Mouse (Mus musculus): ENCODE data around the gene Gm29427. TPM values are rescaled to one million over a fixed set of nuclear protein-coding genes. Genes with fewer than 3 reads are reported as not detected.

Gm29427 gene
- polyA plus RNA-seq, 2 experiments: not detected

DNA sequence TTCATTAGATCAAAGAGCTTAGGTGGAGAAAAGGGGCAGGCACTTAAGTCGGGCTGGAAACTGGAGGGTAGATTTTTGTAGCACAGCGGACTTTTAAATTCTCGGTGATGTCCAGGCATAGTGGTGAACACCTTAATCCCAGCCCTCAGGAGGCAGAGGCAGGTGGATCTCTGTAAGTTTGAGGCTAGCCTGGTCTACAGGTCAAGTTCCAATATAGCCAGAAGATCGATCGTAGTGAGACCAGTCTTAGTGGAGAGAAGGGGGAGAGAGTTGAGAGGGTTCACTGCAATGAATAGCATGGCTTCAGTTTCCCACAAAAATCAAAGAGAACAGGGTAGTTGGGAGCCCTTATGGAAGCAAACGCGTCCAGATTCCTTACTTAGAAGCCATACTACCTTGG is 22.3 kb upstream of the Gm29427 start:
- Histone ChIP-seq H3K4me1 (replicated peaks; ENCODE audit: control insufficient read depth in 2 of 2, insufficient read depth in 2 of 2, low read length in 1 of 2) (peaks cover 74 to 83% of the 10 kb centered on the region in 2 experiments), H3K36me3 (replicated peaks; ENCODE audit: control insufficient read depth, insufficient read depth, low read depth) (peaks cover 20% of the 10 kb centered on the region), H3K4me3 (ENCODE audit: insufficient read depth in 1 of 2, low read depth in 2 of 2, low read length in 2 of 2) (no peak overlapping the region), H3K4me2 (ENCODE audit: low read depth) (peak overlapping the region; percentile 97), H3K9me3 (ENCODE audit: control insufficient read depth, low read length) (no peaks in the 10 kb centered on the region), H3K27me3 (ENCODE audit: control insufficient read depth, insufficient read depth, low read length) (no peaks in the 10 kb centered on the region), H3K9ac (replicated peaks) (no peak overlapping the region; the same call in 1 of the 2 replicates), H3K27ac (peak overlapping the region; percentile 99)
- DNase-seq (ENCODE audit: low read depth in 3 of 3, low spot score in 3 of 3) (no peak), ATAC-seq (ENCODE audit: insufficient read depth) (no peak)
- TF ChIP-seq EP300 (IDR thresholded peaks at IDR 0.05; ENCODE audit: low read depth) (no peak), CTCF (IDR thresholded peaks at IDR 0.05; ENCODE audit: low read depth) (no peak)
- 94% methylated on average over 7 of the region's 7 CpGs for WGBS (ENCODE audit: insufficient replicate concordance)

- Histone ChIP-seq H3K4me2 (ENCODE audit: low read depth) (peak overlapping the region; percentile 42), H3K27ac (peak overlapping the region; percentile 99; the same call in 1 of the 2 replicates), H3K27me3 (ENCODE audit: control insufficient read depth, insufficient read depth, low read length) (no peaks in the 10 kb centered on the region), H3K4me3 (ENCODE audit: insufficient read depth in 1 of 2, low read depth in 2 of 2, low read length in 2 of 2) (no peak overlapping the region), H3K9ac (replicated peaks) (no peak overlapping the region; the same call in 1 of the 2 replicates), H3K36me3 (replicated peaks; ENCODE audit: control insufficient read depth, insufficient read depth, low read depth) (peaks cover 15% of the 10 kb centered on the region), H3K9me3 (ENCODE audit: control insufficient read depth, low read length) (no peaks in the 10 kb centered on the region), H3K4me1 (replicated peaks; ENCODE audit: control insufficient read depth in 2 of 2, insufficient read depth in 2 of 2, low read length in 1 of 2) (peaks cover 69 to 80% of the 10 kb centered on the region in 2 experiments)
- 61% methylated on average over 11 of the region's 11 CpGs for WGBS (ENCODE audit: insufficient replicate concordance)
- no peak for DNase-seq (ENCODE audit: low read depth in 3 of 3, low spot score in 3 of 3)
- TF ChIP-seq CTCF (IDR thresholded peaks at IDR 0.05; ENCODE audit: low read depth) (no peak), EP300 (IDR thresholded peaks at IDR 0.05; ENCODE audit: low read depth) (no peak)
- no peak for ATAC-seq (ENCODE audit: insufficient read depth)
These were observed 21.8 kb upstream of the Gm29427 start for GRCm38 (mm10) chr1:130737411-130737881.

DNA sequence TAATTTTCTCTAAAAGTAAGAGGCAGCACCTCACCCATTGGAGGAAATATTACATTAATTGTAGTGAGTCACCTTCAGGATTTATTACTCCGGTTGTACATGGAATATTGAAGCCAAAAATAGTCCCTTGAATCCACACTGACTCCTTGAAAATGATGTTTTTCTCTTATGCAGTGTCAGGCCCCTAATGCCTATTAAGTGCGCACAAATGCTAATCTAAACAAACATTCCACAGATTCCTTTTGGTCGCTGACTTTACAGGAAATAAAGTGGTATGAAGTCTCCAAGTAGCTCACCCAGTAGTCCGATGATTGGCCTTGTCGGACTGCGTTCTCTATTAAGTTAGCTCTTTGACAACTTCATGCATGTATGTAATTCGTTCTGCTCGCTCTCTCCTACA is 19.3 kb upstream of the Gm29427 start:
- Histone ChIP-seq H3K9ac (replicated peaks) (no peak overlapping the region), H3K4me3 (ENCODE audit: insufficient read depth in 1 of 2, low read depth in 2 of 2, low read length in 2 of 2) (no peak overlapping the region; a peak in 1 of 4 replicates), H3K4me1 (replicated peaks; ENCODE audit: control insufficient read depth in 2 of 2, insufficient read depth in 2 of 2, low read length in 1 of 2) (peaks cover 71 to 74% of the 10 kb centered on the region in 2 experiments), H3K4me2 (ENCODE audit: low read depth) (peak overlapping the region; percentile 89), H3K36me3 (replicated peaks; ENCODE audit: control insufficient read depth, insufficient read depth, low read depth) (peaks cover 11% of the 10 kb centered on the region), H3K27me3 (ENCODE audit: control insufficient read depth, insufficient read depth, low read length) (no peaks in the 10 kb centered on the region), H3K27ac (0 out of 2 replicates have a peak overlapping the region, but pooled peaks have one; percentile 16), H3K9me3 (ENCODE audit: control insufficient read depth, low read length) (no peaks in the 10 kb centered on the region)
- ATAC-seq (ENCODE audit: insufficient read depth) (no peak), DNase-seq (ENCODE audit: low read depth in 3 of 3, low spot score in 3 of 3) (no peak)
- TF ChIP-seq CTCF (IDR thresholded peaks at IDR 0.05; ENCODE audit: low read depth) (no peak), EP300 (IDR thresholded peaks at IDR 0.05; ENCODE audit: low read depth) (no peak)
- 83% methylated on average over 8 of the region's 8 CpGs for WGBS (ENCODE audit: insufficient replicate concordance)

- no peak for ATAC-seq (ENCODE audit: insufficient read depth)
- 0 out of 2 replicates have a peak overlapping the region, but pooled peaks have one; percentile 14 for H3K9ac ChIP-seq (replicated peaks)
- H3K4me3 ChIP-seq (ENCODE audit: insufficient read depth in 1 of 2, low read depth in 2 of 2, low read length in 2 of 2): peak overlapping the region; percentile 28 to 67
- no peak for DNase-seq (ENCODE audit: low read depth in 3 of 3, low spot score in 3 of 3)
- TF ChIP-seq EP300 (IDR thresholded peaks at IDR 0.05; ENCODE audit: low read depth): no peak
- no peak for TF ChIP-seq CTCF (IDR thresholded peaks at IDR 0.05; ENCODE audit: low read depth)
- WGBS (ENCODE audit: insufficient replicate concordance): 71% methylated on average over 5 of the region's 5 CpGs
- H3K4me2 ChIP-seq (ENCODE audit: low read depth): peak overlapping the region; percentile 89
- no peaks in the 10 kb centered on the region for H3K27me3 ChIP-seq (ENCODE audit: control insufficient read depth, insufficient read depth, low read length)
- H3K27ac ChIP-seq: 0 out of 2 replicates have a peak overlapping the region, but pooled peaks have one; percentile 16
- H3K36me3 ChIP-seq (replicated peaks; ENCODE audit: control insufficient read depth, insufficient read depth, low read depth): peaks cover 11% of the 10 kb centered on the region
- no peaks in the 10 kb centered on the region for H3K9me3 ChIP-seq (ENCODE audit: control insufficient read depth, low read length)
- peaks cover 67 to 74% of the 10 kb centered on the region in 2 experiments for H3K4me1 ChIP-seq (replicated peaks; ENCODE audit: control insufficient read depth in 2 of 2, insufficient read depth in 2 of 2, low read length in 1 of 2)
These were observed 18.9 kb upstream of the Gm29427 start for GRCm38 (mm10) chr1:130734452-130734851.

- DNase-seq (ENCODE audit: low read depth in 3 of 3, low spot score in 3 of 3): no peak
- H3K4me1 ChIP-seq (replicated peaks; ENCODE audit: control insufficient read depth in 2 of 2, insufficient read depth in 2 of 2, low read length in 1 of 2): peaks cover 59 to 67% of the 10 kb centered on the region in 2 experiments
These were observed 18.1 kb upstream of the Gm29427 start for GRCm38 (mm10) chr1:130733671-130734070.

More at GRCm38 (mm10) chr1:130733671-130734070, 18.1 kb upstream of the Gm29427 start:
- TF ChIP-seq EP300 (IDR thresholded peaks at IDR 0.05; ENCODE audit: low read depth): no peak
- TF ChIP-seq CTCF (IDR thresholded peaks at IDR 0.05; ENCODE audit: low read depth): no peak
- Histone ChIP-seq H3K4me2 (ENCODE audit: low read depth) (peak overlapping the region; percentile 89), H3K9ac (replicated peaks) (peak overlapping the region; percentile 62), H3K9me3 (ENCODE audit: control insufficient read depth, low read length) (no peaks in the 10 kb centered on the region), H3K4me3 (ENCODE audit: insufficient read depth in 1 of 2, low read depth in 2 of 2, low read length in 2 of 2) (peak overlapping the region; percentile 67 to 86), H3K27ac (peak overlapping the region; percentile 69), H3K27me3 (ENCODE audit: control insufficient read depth, insufficient read depth, low read length) (no peaks in the 10 kb centered on the region), H3K36me3 (replicated peaks; ENCODE audit: control insufficient read depth, insufficient read depth, low read depth) (peaks cover 11% of the 10 kb centered on the region)
- ATAC-seq (ENCODE audit: insufficient read depth): no peak
- WGBS (ENCODE audit: insufficient replicate concordance): 73% methylated on average over 4 of the region's 4 CpGs

Data from liver, embryonic 14.5 days (tissue).